Mouse (Mus musculus) lung, adult 2 months (tissue): ENCODE measurements at regions not wholly inside any gene's neighbourhood (a gene's known extent, or its start where the extent isn't known, plus 50 kb on each side); places are given as distances from the start of the nearest gene placed in this dataset.
"Not testable (repeated sequence)": the region's sequence is repeated elsewhere in the genome, so short reads cannot be mapped to it uniquely, and the experiment has no call there.

Experiments
- CTCF ChIP-seq: fragments of 200-500 bp; IDR thresholded peaks from 2 replicates; pipeline ENCODE4 v1.5.1; 2011; ENCODE audit warnings: mild to moderate bottlenecking, low read length, control low read depth; ENCODE audit not compliant: insufficient read depth
- POLR2A ChIP-seq: fragments of 200-500 bp; IDR thresholded peaks from 2 replicates; pipeline ENCODE4 v1.6.1; 2011; ENCODE audit warnings: low read depth, mild to moderate bottlenecking, control low read depth, low read length, borderline replicate concordance; ENCODE audit errors: extremely low read depth

DNA sequence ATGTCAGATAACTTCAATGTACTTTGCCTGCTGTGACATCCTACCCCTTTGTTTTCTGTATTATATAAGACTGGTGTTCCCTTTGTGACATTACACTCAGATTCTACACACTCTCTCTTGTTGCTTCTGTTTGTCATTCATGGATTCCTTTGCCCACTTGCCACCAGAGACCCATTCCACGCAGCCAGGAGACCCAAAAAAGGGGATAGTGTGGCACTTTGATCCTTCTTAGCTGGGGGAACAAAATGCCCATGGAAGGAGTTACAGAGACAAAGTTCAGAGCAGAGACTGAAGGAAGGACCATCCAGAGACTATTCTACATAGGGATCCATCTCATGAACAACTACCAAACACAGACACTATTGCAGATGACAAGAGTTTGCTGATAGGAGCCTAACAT lies 59.1 kb upstream of the Zfp709 start:
- TF ChIP-seq CTCF, POLR2A: not testable (repeated sequence)
